Mouse (Mus musculus) kidney, postnatal 10 days (tissue): ENCODE data around the gene Nedd9.
"Not testable (repeated sequence)": the region's sequence is repeated elsewhere in the genome, so short reads cannot be mapped to it uniquely, and the experiment has no call there.

Experiments used
- DNase-seq: peaks from one replicate; pipeline ENCODE4 v3.0.0; 2021; ENCODE audit warnings: mixed read lengths

The Nedd9 gene

DNA sequence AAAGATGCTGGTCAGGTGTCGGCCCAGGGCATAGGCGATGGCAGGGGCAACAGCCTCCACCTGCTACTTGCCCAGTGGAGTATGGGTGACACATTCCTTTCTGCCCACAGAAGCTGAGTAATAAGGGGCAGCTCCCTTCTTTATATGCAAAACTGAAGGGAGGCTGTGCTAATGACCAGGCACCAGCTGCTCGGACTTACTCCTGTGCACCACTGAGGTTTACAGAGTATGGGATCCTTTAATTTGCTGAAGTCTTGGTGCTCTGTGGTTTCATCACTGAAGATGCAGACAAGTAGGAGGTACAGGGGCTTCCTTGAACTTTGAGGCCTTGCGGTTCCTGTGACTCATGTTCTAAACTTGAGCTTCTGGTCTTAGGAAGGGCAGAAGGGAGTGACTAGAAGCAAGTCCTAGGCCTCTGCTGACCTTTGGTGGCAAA lies 120.0 kb downstream of the Nedd9 start:
- no peak for DNase-seq

DNA sequence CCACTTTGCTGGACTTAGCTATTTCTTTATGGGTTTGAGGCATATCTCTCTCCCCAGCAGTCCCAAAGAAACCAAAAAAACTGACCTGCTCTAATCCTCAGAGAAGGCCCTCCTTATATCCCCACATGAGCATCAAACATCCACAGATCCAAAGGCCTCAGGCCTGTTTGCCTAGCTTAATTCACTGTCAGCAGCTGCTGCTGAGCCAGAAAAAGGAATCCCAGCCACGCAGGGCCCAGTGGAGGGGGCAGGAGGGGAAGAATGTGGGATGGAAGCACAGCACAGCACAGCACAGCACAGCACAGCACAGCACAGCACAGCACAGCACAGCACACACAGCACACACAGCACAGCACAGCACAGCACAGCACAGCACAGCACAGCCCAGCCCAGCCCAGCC lies 120.6 kb downstream of the Nedd9 start:
- not testable (repeated sequence) for DNase-seq

DNA sequence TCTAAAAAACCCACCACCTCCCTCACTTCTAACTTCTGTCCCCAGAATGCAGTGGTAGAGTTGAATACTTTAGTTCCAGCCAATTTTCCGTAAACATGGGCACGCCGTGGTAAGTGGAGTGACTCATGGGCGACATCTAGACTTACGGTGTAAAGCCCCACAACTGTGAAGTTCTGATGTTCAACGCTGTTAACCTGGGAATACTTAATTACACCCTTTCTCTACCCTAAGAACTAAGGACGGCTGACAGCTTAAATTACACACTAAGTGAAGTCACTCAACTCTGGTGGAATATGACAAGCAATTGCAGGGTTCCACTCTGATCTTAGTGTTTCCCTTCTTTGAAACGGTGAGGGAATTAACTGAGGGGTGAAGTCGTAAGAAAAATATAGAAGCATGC lies 122.9 kb downstream of the Nedd9 start:
- DNase-seq = no peak

DNA sequence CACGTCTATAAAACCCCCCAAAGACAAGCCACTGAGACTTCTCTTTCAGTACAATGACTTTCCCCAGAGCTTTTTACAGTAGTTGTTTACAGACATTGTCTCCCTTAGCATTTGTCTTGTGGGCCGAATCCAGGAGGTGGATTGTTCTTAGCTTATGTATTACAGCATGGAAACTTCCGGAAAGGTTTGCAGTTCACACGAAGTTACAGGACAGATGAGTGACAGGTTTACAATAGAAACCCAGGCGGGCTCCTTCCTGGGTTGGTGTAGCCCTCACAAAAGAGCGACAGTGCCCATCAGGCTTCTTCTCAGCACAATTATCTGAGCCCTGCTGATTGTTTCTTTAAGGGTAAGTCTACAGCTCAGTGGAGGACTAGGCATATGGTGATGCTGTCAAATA lies 124.3 kb downstream of the Nedd9 start:
- no peak for DNase-seq

DNA sequence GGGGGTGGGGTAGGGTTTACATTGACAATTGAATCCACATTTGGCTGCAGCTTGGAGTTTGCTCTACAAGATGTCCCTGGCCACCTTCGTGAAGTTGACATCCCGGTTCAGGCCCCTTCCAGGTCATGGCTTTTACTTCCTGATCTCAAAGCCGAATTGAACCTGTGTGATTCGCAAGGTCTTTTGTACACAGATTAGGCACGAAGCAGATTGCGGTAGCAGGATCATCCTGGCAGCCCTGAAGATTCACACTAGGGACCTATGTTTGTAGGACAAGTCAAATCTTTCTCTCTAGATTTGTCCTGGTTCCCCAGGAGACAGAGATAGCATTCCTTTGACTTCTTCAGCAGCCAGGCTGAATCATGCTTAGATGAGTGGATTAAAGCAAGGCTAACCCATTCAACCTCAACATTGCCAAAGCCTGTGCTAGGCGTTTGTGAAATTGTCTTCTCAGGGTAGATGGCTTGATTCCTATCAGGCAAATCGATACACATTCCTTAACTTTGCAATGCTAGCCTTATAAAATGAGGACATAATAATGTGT lies 126.8 kb downstream of the Nedd9 start:
- DNase-seq = no peak

DNA sequence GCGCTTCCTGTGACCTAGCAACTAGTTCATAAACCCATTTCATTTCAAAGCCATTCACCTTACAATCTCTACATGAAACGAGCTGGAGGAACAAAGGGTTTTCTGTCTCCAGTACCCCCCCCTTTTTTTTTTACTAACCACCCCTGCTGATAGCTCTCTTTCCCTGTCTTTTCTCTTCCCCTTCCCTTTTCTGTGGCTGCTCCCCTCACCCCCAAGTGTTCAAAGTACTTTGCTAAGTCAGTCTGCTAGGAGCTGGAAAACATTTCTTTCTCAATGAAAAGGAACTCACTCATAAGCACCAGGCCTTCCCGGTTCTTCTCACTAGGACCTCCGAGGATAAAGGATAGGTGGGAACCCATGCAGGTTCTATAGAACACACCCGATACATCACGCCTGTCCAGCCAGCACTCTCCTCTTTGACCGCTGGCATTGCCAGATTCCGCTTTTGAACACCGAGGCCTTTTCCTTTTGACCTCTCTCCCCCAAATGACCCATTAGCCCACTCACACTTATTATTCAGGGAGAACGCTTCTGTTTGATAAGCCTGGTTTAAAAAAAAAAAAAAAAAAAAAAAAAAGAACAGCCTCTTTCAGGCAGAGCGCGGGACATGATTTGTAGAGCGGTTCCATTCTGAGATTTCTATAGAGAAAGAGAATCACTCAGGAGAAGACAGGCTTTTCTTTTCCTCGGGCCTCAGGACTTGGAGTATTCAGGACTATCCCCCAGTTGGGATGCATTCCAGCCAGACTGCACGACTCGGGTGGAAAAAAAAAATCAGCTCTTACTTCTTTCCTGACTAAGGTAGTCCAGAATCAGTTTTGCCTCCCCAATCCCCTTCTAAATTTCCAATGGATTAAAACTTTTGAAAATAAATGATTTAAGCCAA lies 127.6 kb downstream of the Nedd9 start:
- no peak for DNase-seq

DNA sequence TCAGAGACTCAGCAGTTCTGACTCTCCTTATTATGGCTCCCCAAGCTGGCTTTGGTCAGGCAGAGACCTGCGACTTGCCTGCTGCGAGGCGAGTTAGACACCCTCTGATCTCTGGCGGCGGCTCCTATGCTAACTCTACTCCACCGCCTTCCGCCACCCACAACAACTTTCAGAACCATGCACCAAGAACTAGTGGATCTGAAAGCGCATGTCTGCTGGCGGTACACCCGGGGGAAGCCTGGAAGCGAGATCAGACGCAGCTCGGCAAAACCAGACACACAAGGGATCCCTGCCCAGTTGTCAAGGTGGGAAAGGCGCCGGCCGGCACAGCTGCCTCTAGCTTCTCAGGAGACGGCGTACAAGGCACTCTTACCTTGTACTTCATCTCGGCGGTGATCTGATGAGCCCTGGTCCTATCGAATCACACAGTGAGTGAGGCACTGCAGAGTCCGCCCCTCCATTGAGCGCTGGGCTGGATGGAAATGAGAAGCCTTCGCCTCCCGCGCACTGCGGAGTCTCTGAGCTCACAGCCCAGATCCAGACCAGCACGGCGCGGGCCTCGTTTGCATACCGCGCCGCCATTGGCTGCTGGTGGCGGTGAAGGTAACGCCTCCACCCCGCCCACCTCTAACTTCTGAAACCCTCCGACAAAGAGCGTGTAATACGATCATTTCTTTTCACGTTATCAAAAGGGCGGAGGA lies 128.5 kb downstream of the Nedd9 start:
- DNase-seq = peak; percentile 98

DNA sequence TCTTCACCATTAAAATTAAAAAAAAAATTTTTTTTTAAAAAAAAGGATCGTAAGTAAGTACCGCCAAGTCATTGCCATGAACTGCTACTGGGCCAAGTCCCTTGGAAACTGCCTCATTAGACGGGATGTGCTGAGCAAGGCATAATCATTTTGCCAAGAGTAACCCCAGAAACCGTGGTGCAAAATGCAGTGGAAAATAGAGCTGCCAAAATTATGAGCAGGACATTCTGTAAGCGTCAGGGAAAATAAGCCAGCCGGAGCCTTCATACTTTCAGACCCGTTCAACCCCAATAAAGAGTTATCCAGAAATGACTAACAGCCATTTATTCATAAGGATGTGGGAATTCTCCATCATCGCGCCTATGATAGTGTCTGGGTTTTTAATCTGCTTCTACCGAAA lies 129.2 kb downstream of the Nedd9 start:
- peak; percentile 33 for DNase-seq

DNA sequence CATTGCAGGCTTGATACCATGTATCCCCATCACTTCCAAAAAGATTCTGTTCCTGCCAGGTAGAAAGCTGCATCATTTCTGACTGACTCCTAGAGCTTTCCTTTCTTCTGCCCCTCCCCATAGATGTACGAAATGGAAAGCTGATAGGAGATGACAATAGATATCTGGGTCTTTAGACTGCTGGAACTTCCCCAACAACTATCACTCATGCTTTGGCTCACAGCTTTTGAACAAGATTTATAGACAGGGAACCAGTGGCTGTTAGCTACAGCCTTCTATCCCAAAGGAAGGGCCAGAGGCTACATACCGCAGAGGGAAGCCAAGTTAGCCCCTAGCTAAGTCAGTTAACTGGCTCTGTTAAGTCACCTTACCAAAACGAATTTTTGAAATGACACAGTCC lies 129.6 kb downstream of the Nedd9 start:
- DNase-seq = no peak

DNA sequence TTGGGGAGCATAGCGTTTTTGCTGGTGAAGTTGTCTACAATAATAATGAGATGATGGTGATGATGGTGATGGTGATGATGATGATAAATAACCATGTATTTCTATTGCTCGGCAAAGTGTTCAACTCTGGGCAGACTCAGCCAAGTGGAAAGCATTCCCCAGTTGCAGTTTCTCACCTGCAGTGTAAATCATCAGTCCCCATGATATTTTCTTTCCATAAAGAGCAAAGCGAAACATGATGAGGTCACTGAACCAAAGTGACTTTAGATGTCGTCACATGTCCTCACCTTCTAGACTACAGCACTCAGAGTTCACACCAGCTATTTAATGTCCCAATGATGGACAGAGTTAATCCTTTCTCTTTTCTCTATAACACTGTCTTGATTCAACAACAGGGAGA lies 130.0 kb downstream of the Nedd9 start:
- no peak for DNase-seq

DNA sequence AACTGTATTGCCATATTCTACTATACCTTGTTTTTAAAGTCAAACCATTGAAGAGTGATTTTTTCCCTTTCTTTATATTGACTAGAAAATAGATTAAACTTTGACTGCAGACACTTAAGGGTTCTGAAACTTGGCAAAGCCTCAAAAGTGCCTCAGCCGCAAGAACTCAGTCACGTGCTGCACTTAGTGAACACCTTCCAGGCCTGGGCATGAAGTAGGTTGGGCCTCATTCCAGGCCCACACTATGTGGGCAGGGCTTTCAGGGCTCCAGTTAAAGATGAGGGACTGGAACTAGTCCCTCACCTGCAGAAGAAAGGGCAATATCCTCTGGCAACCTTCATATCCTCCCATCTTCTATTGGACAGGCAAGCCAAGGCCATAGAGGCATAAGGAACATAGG lies 131.6 kb downstream of the Nedd9 start:
- DNase-seq = peak; percentile 74

DNA sequence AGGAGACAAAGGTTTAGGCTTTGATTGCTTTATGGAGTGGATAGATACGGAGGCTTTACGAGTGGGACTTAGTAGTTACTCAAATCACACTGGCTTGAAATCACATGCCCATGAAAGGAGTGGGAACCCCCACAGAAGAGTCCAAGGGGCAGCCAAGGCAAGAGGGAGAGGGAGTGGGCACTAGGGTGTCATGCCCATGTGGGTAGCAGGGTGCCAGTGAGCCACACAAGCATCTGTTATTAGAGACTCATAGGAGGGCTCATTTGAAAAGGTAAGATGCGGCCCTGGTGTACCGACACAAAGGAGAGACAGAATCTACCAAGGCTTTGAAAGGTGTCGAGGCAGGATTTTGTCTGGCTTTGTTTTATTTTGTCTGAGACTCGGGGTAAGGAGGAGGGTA lies 132.6 kb downstream of the Nedd9 start:
- no peak for DNase-seq

DNA sequence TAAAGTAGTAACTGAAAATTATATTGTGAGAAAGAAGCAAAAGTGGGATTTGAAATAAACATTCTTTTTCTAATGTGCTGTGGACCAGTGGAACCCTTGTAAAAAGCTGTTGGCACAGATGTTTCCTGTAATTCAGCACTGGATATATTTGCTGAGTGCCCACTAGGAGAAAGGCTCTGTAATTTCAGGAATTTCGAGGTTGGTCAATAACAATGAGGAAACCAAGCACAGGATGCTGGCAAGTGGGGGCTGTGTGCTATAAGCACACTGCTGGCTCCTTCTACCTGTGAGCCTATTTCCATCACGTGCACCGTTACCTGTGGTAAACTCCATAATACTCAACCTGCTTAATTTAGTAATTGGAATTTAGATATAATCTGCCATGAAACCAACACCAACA lies 133.5 kb downstream of the Nedd9 start:
- no peak for DNase-seq

DNA sequence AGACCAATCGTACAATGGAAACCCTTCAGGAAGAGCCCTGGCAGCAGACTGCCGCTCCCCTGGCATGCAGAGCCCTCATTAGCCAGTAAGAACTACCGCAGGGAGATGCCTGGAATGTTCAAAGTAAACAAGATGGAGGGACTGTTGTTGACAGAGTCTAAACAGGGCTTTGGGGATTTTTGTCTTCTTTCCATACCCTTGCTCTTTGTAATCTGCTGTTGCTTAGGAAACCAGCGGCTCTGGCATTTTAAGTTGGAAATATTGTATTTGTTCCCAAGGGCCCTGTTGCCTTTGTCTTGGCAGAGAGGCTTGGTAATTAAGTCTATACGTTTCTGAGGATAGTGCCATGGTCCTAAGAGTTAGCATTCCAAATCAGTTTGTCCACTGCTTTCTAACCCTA lies 134.8 kb downstream of the Nedd9 start:
- no peak for DNase-seq

DNA sequence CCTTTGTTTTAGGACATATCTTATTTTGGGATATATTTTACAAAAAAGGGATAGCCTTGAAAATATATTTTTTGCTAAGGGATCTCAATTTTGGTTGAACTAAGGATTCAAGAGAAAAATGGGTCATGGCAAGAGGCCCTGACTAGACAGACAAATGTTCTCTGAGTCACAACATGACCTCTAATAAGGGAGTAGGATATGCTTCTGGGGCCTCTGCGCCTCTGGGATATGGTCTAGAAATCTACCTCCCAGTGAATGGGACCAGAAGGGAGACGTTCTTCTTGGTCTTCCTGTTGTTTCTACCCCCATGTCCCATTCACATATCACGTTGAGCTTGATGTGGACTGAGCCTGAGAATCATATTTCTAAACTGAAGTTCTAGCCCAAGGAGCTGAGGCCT lies 136.6 kb downstream of the Nedd9 start:
- no peak for DNase-seq

DNA sequence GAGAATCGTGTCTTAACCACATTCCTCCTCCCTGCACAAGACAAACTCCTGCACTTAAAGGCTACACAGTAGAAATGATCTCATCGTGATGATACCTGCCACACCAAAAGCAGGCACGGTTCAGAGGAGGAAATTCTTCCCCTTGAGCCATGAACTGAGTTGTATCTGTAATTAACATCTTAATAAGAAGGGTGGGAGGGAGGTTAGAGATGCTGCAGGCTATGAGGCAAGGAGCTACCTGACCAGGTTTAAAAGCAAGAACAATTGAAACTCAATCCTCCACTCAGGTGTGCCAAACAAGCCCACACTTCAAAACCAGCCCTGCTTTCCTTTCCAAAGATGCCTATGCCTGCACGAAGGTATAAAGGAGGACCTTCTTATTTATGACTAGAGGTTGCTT lies 137.4 kb downstream of the Nedd9 start:
- no peak for DNase-seq

DNA sequence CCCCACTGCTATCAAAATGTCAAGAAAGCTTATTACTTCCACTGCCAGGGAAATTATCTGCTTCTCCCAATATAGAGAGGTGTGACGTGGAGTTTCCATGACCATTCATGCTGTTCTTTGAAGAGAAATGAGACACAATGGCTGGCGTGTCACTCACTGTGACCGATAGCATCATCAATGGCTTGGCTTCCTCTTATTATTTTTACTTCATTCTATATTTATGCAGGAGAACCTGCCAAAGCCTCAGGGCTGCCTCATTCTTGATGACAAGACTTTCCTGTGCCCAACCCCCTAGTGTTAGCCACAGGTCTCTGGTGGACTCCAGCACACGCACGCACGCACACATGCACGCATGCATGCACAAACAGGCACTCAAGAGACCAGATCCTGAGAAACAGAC lies 141.4 kb downstream of the Nedd9 start:
- peak; percentile 32 for DNase-seq

DNA sequence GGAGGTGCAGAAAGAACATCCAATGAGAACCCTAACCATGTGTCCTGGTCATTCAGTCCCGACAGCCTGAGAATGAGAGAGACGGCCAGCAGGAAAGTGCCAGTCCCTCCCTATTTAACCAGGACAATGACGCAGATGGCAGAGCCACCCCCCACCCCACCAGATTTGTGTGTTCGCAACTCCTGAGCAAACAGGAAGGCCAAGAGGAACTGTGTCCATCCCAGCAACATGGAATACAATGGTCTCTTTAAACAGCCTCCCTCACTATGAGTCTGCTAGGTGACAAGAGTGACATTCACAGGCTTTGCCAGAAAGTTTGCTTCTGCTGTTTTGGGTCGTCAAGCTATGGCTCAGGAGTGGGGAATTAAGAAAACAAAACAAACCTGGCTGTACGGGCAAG lies 141.9 kb downstream of the Nedd9 start:
- peak; percentile 39 for DNase-seq

DNA sequence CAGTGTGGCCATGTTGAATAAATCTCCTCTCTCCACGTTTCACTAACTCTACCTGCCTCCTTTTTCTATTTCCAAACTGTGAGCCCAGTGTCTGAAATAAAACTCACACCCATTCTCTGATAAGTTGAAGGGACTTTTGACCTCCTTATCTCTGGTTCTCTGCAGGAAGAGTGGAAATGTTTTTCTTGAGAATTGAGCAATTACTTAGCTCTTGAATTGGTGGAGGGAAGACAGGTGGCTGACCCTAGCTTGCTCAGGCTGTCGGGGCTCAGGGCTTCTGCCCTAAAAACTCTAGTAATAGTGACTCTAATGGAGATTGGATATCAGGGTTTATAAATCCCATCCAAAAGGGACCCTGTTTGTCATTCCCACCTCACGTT lies 143.3 kb downstream of the Nedd9 start:
- DNase-seq = no peak

DNA sequence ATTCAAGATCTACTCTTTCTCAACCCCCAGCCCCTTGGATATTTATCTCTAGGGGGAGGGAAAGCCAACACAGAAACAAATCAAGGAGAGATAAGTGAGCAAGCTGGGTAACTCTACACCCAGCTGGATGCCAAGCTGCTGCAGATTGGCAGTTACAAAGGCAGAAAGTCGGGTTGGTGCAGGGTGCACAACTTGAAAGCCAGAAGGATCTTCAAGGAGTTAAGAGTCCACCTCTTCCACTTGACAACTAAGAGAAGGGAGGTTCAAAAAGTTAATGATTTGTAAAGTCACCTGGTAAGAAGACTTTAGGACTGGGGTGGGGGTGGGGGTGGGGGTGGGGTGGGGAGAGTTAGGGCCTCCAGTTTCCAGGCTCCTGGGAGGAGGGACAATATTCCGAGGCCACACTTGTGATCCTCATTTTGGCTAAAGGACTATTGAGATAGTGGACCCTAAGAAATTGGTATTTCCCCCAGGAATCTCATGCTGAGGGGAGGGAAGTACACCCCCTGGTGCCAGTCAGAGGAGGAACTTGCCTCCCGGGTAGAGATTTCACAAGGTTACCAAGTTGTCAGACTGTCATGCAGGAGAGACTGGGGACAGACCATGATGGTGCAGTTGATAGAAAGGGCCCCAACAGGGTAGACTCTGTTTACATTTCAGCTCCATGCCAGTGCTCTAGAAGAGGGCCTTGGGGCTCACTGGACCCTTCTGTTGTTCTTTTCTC lies 143.8 kb downstream of the Nedd9 start:
- peak; percentile 52 for DNase-seq

DNA sequence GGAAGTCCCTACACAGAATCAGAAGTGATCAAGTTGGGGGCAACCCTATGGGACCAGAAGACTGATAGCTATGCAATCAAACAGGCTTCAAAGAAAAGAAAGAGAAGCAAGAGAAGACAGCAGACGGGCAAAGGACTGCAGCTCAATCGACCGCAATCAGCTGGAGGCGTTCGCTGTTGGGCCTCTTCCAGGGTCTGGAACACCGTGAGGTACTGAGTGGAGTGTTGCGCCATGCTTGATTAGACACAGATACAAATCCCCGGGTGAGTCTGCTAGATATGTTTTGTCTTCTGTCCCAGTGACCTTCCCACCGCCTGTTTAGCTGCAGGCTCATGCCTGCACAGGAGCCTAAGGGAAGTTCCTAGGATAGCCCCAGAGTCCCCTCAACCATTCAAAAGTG lies 145.7 kb downstream of the Nedd9 start:
- DNase-seq = peak; percentile 56

DNA sequence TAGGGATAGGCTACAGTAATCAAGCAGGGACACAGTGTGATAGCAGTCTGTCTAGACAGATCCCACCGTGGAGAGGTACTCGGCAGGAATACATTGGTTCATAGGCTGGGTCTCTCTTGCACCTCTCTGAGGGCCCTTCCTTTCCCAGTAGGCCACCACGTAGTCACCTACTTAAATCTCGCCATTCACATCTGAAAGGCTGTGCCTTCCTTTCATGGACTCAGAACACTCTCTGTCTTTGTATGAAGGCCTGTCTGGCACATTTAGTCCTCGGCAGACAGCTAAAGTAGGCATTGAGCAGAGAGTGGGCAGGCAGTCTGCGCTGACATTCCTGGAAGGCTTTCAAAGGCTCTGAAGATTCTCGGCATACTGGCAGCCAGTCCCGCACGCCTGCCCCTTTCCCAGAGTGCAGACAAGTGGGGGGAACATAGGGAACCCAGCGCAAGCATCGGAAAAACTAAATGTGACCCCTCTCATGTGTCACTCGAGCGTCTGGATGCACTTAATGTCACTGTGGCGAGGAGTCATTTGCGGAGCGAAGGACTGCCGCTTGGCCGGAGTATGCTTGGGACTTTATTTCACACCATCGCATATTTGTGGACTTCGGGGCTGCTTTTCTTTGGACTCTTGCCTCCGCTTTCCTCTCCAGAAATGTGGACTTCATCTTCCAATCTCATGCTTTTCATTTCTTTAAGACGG lies 147.4 kb downstream of the Nedd9 start:
- DNase-seq = peak; percentile 59

DNA sequence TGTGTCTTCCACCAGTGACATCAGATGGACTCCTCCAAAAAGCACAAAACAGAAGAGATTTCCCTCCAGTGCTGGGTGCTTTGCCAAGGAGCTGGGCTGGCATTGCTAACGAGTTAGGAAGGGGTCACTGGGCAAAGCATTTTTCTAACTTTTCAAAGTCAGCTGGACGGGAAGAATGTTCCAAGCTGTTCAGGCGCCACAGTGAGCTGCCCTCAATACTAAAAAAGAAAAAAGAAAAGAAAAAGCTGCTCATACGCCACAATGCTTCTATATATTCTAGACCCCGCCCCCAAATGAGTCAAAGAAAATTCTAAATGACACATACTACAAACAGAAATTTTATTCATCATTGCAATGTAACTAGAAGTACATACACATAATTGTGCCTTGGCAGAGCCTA lies 148.0 kb downstream of the Nedd9 start:
- DNase-seq = peak; percentile 62
